Mouse (Mus musculus) forebrain, embryonic 12.5 days (tissue): ENCODE measurements around the gene Cyp4v3. TPM values are rescaled to one million over a fixed set of nuclear protein-coding genes. Genes with fewer than 3 reads are reported as not detected.
"Not testable (repeated sequence)": the region's sequence is repeated elsewhere in the genome, so short reads cannot be mapped to it uniquely, and the experiment has no call there.

Source experiments
- ATAC-seq: fragments of 200-750 bp; cut with Nextera tagmentation; 2 replicates; pipeline ENCODE4 v1.8.0; 2017; ENCODE audit warnings: moderate TSS enrichment; ENCODE audit not compliant: low FRiP score
- H3K27ac ChIP-seq: fragments of 300-500 bp; sonication (generic); 2 replicates; pipeline ENCODE4 v1.5.1; 2016; ENCODE audit warnings: mild to moderate bottlenecking
- H3K27me3 ChIP-seq: fragments of 300-500 bp; sonication (generic); 2 replicates; pipeline ENCODE4 v1.6.1; 2016; ENCODE audit warnings: mild to moderate bottlenecking
- H3K36me3 ChIP-seq: fragments of 300-500 bp; sonication (generic); replicated peaks from 2 replicates; pipeline ENCODE4 v1.6.1; 2016; ENCODE audit warnings: mild to moderate bottlenecking
- H3K4me1 ChIP-seq: fragments of 300-500 bp; sonication (generic); 2 replicates; pipeline ENCODE4 v1.6.1; 2016
- H3K4me2 ChIP-seq: fragments of 300-500 bp; sonication (generic); 2 replicates; pipeline ENCODE4 v1.6.1; 2016; ENCODE audit warnings: mild to moderate bottlenecking, moderate library complexity
- H3K4me3 ChIP-seq: fragments of 300-500 bp; sonication (generic); replicated peaks from 2 replicates; pipeline ENCODE4 v1.5.1; 2016; ENCODE audit warnings: mild to moderate bottlenecking
- H3K9ac ChIP-seq: fragments of 300-500 bp; sonication (generic); 2 replicates; pipeline ENCODE4 v1.6.1; 2016; ENCODE audit warnings: mild to moderate bottlenecking
- H3K9me3 ChIP-seq: fragments of 300-500 bp; sonication (generic); 2 replicates; pipeline ENCODE4 v1.6.1; 2016
- WGBS: fragments of 180-500 bp; shearing (Covaris S2); methylation state at CpG from one replicate; pipeline ENCODE4 v1.1.7; 2016; 5-methylcytosine and 5-hydroxymethylcytosine counted together
- polyA plus RNA-seq: library from polyadenylated mRNA; unstranded; fragments of >200 nt; fragmentation: Nextera tagmentation; extraction: Ambion mirVana; gene quantifications from 2 replicates; pipeline ENCODE4 v1.2.1, GENCODE M21; 2016

Cyp4v3 gene
- polyA plus RNA-seq, 1 experiment from 2014 or later, result 1.00 TPM

GRCm38 (mm10) chr8:45345031-45345430 is 12.0 kb upstream of the Cyp4v3 start:
- WGBS, result 17% methylated on average over 6 of the region's 6 CpGs
- no peak overlapping the region for H3K9ac ChIP-seq
- peak; percentile 74; the same call in 1 of the 2 replicates for ATAC-seq

DNA sequence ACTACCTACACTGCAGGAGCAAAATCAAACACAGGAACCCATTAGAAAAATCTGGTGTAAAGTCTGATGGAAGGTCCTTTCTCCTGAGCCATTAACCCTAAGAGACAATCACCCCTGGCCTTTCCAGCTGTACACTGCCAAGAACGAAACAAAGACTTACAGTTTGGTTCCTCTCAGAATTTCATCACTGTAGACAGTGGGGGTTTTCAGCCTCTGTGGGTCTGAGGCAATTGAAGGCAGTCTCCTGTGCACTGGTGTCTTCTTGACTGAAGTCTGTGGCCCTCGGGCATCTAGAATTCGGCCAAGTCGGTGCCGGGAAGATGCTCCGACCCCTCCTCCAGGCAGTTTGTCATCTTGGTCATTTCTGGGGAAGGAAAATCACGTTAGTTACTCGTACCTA is 11.3 kb upstream of the Cyp4v3 start:
- Histone ChIP-seq H3K4me3 (no peak overlapping the region), H3K9ac (no peak overlapping the region), H3K36me3 (no peaks in the 10 kb centered on the region), H3K27ac (no peak overlapping the region), H3K4me2 (no peak overlapping the region), H3K9me3 (no peaks in the 10 kb centered on the region), H3K4me1 (no peaks in the 10 kb centered on the region), H3K27me3 (no peaks in the 10 kb centered on the region)
- ATAC-seq, result no peak
- WGBS, result 92% methylated on average over 8 of the region's 8 CpGs

More at GRCm38 (mm10) chr8:45345031-45345430, 12.0 kb upstream of the Cyp4v3 start:
- no peaks in the 10 kb centered on the region for H3K36me3 ChIP-seq
- no peaks in the 10 kb centered on the region for H3K4me1 ChIP-seq
- H3K4me2 ChIP-seq, result no peak overlapping the region
- H3K27me3 ChIP-seq, result no peaks in the 10 kb centered on the region
- no peak overlapping the region for H3K27ac ChIP-seq
- no peak overlapping the region for H3K4me3 ChIP-seq
- H3K9me3 ChIP-seq, result no peaks in the 10 kb centered on the region

- Histone ChIP-seq H3K36me3 (no peaks in the 10 kb centered on the region), H3K4me3 (no peak overlapping the region), H3K9ac (no peak overlapping the region), H3K27ac (no peak overlapping the region), H3K4me1 (no peaks in the 10 kb centered on the region), H3K27me3 (no peaks in the 10 kb centered on the region), H3K4me2 (no peak overlapping the region), H3K9me3 (no peaks in the 10 kb centered on the region)
- no peak for ATAC-seq
- WGBS, result 91% methylated on average over 12 of the region's 12 CpGs
These were observed 8.9 kb upstream of the Cyp4v3 start for GRCm38 (mm10) chr8:45341630-45342628.

- Histone ChIP-seq H3K9ac (peak overlapping the region; percentile 73), H3K4me3 (peak overlapping the region; percentile 58), H3K27ac (no peak overlapping the region), H3K27me3 (peaks cover 19% of the 10 kb centered on the region; the same call in 1 of the 2 replicates), H3K4me2 (peak overlapping the region; percentile 82), H3K36me3 (no peaks in the 10 kb centered on the region), H3K9me3 (no peaks in the 10 kb centered on the region), H3K4me1 (peaks cover 8% of the 10 kb centered on the region)
- peak; percentile 30; the same call in 1 of the 2 replicates for ATAC-seq
- WGBS, result 3% methylated on average over 8 of the region's 8 CpGs
These were observed 477 bp upstream of the Cyp4v3 start for GRCm38 (mm10) chr8:45333493-45333892.

- Histone ChIP-seq H3K4me1 (peaks cover 8% of the 10 kb centered on the region), H3K27ac (no peak overlapping the region), H3K9ac (no peak overlapping the region), H3K36me3 (no peaks in the 10 kb centered on the region), H3K9me3 (no peaks in the 10 kb centered on the region), H3K27me3 (peaks cover 19% of the 10 kb centered on the region; the same call in 1 of the 2 replicates), H3K4me3 (no peak overlapping the region), H3K4me2 (no peak overlapping the region)
- 71% methylated on average over 3 of the region's 3 CpGs for WGBS
- ATAC-seq, result no peak
These were observed 2.2 kb downstream of the Cyp4v3 start for GRCm38 (mm10) chr8:45330856-45331255.

GRCm38 (mm10) chr8:45329206-45329980 is 3.6 kb downstream of the Cyp4v3 start:
- ATAC-seq, result no peak
- Histone ChIP-seq H3K4me1 (peaks cover 8% of the 10 kb centered on the region), H3K36me3 (no peaks in the 10 kb centered on the region), H3K27me3 (peaks cover 14% of the 10 kb centered on the region; the same call in 1 of the 2 replicates), H3K4me3 (no peak overlapping the region), H3K9me3 (no peaks in the 10 kb centered on the region), H3K9ac (no peak overlapping the region), H3K27ac (no peak overlapping the region), H3K4me2 (no peak overlapping the region)
- 89% methylated on average over 6 of the region's 6 CpGs for WGBS

- not testable (repeated sequence) for H3K4me3 ChIP-seq, H3K4me1 ChIP-seq, H3K9ac ChIP-seq, H3K27me3 ChIP-seq, H3K27ac ChIP-seq, H3K4me2 ChIP-seq, H3K9me3 ChIP-seq, H3K36me3 ChIP-seq, ATAC-seq
These were observed 5.9 kb downstream of the Cyp4v3 start for GRCm38 (mm10) chr8:45327076-45327475.

GRCm38 (mm10) chr8:45324151-45324550 is 8.9 kb downstream of the Cyp4v3 start:
- Histone ChIP-seq H3K36me3 (no peaks in the 10 kb centered on the region), H3K27me3 (no peaks in the 10 kb centered on the region), H3K4me3 (no peak overlapping the region), H3K4me1 (no peaks in the 10 kb centered on the region), H3K27ac (no peak overlapping the region), H3K4me2 (no peak overlapping the region), H3K9me3 (no peaks in the 10 kb centered on the region), H3K9ac (no peak overlapping the region)
- no peak for ATAC-seq
- 88% methylated on average over 4 of the region's 4 CpGs for WGBS

- Histone ChIP-seq H3K27me3 (no peaks in the 10 kb centered on the region), H3K9ac (no peak overlapping the region), H3K27ac (no peak overlapping the region), H3K9me3 (no peaks in the 10 kb centered on the region), H3K4me3 (no peak overlapping the region), H3K4me1 (no peaks in the 10 kb centered on the region), H3K4me2 (no peak overlapping the region), H3K36me3 (no peaks in the 10 kb centered on the region)
- WGBS, result 81% methylated on average over 2 of the region's 2 CpGs
- ATAC-seq, result no peak
These were observed 11.7 kb downstream of the Cyp4v3 start for GRCm38 (mm10) chr8:45321365-45321764.

- 74% methylated on average over 1 of the region's 1 CpGs for WGBS
- no peak for ATAC-seq
- no peaks in the 10 kb centered on the region for H3K9me3 ChIP-seq
- H3K4me3 ChIP-seq, result no peak overlapping the region
- no peak overlapping the region for H3K27ac ChIP-seq
- H3K9ac ChIP-seq, result no peak overlapping the region
- H3K27me3 ChIP-seq, result no peaks in the 10 kb centered on the region
- no peak overlapping the region for H3K4me2 ChIP-seq
- H3K4me1 ChIP-seq, result no peaks in the 10 kb centered on the region
- H3K36me3 ChIP-seq, result no peaks in the 10 kb centered on the region
These were observed 12.1 kb downstream of the Cyp4v3 start for GRCm38 (mm10) chr8:45320930-45321329.

- WGBS, result 88% methylated on average over 4 of the region's 4 CpGs
- ATAC-seq, result no peak
- Histone ChIP-seq H3K9ac (no peak overlapping the region), H3K36me3 (no peaks in the 10 kb centered on the region), H3K9me3 (no peaks in the 10 kb centered on the region), H3K27ac (no peak overlapping the region), H3K27me3 (no peaks in the 10 kb centered on the region), H3K4me1 (no peaks in the 10 kb centered on the region), H3K4me3 (no peak overlapping the region), H3K4me2 (no peak overlapping the region)
These were observed 22.0 kb downstream of the Cyp4v3 start for GRCm38 (mm10) chr8:45310967-45311366.

DNA sequence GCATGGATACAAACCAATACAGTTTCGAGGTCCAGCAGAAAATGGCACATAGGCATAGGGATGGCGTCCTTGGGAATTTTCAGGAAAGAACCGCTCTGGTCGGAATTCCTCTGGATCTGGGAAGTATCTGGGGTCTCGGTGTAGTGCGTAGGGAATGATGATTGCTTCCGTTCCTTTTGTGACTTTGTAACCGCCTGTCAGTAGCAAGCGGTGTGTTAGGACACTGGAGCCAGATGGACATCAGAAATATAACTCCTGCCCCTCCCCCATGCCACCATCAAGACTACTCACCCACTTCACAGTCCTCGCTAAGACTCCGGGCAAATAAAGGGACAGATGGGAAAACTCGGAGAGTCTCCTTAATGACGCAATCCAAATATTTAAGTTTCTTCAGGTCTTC is 24.6 kb downstream of the Cyp4v3 start, which contains the start of gene Gm45753:
Gene Gm45753 (minus strand): TSS at position 101 of the 400 bp plus-strand sequence.
- no peak within 1 kb of the TSS for H3K4me2 ChIP-seq
- H3K9ac ChIP-seq, result no peak within 1 kb of the TSS
- H3K27me3 ChIP-seq, result no peaks in the 10 kb centered on the region
- H3K9me3 ChIP-seq, result no peaks in the 10 kb centered on the region
- no peak for ATAC-seq
- no peaks in the 10 kb centered on the region for H3K4me1 ChIP-seq
- no peak within 1 kb of the TSS for H3K4me3 ChIP-seq
- H3K36me3 ChIP-seq, result no peaks in the 10 kb centered on the region
- no peak within 1 kb of the TSS for H3K27ac ChIP-seq
- 92% methylated on average over 13 of the region's 13 CpGs for WGBS
